Mouse (Mus musculus) stomach, embryonic 15.5 days (tissue): Measurements from ENCODE around the gene Ptpn7. TPM values are rescaled to one million over a fixed set of nuclear protein-coding genes. Genes with fewer than 3 reads are reported as not detected.

ENCODE experiments used
- ATAC-seq: fragments of 200-750 bp; cut with Nextera tagmentation; 2 replicates; pipeline ENCODE4 v1.8.0; 2017; ENCODE audit warnings: low read depth, moderate number of reproducible peaks, moderate TSS enrichment; ENCODE audit not compliant: insufficient read depth, low FRiP score
- H3K27ac ChIP-seq: fragments of 300-500 bp; sonication (generic); 2 replicates; pipeline ENCODE4 v1.5.1; 2015; ENCODE audit warnings: mild to moderate bottlenecking, inconsistent platforms
- H3K27me3 ChIP-seq: fragments of 300-500 bp; sonication (generic); replicated peaks from 2 replicates; pipeline ENCODE4 v1.6.1; 2015; ENCODE audit warnings: inconsistent platforms
- H3K36me3 ChIP-seq: fragments of 300-500 bp; sonication (generic); 2 replicates; pipeline ENCODE4 v1.6.1; 2015; ENCODE audit warnings: inconsistent platforms
- H3K4me1 ChIP-seq: fragments of 300-500 bp; sonication (generic); 2 replicates; pipeline ENCODE4 v1.6.1; 2015; ENCODE audit warnings: inconsistent platforms
- H3K4me2 ChIP-seq: fragments of 300-500 bp; sonication (generic); 2 replicates; pipeline ENCODE4 v1.6.1; 2015; ENCODE audit warnings: mild to moderate bottlenecking, inconsistent platforms
- H3K4me3 ChIP-seq: fragments of 300-500 bp; sonication (generic); replicated peaks from 2 replicates; pipeline ENCODE4 v1.5.1; 2015; ENCODE audit warnings: inconsistent platforms
- H3K9ac ChIP-seq: fragments of 300-500 bp; sonication (generic); 2 replicates; pipeline ENCODE4 v1.6.1; 2015; ENCODE audit warnings: inconsistent platforms
- H3K9me3 ChIP-seq: fragments of 300-500 bp; sonication (generic); 2 replicates; pipeline ENCODE4 v1.6.1; 2016; ENCODE audit warnings: inconsistent platforms
- WGBS: fragments of 180-500 bp; shearing (Covaris S2); methylation state at CpG from one replicate; pipeline ENCODE4 v1.1.7; 2015; 5-methylcytosine and 5-hydroxymethylcytosine counted together
- polyA plus RNA-seq: library from polyadenylated mRNA; unstranded; fragments of >200 nt; fragmentation: Nextera tagmentation; extraction: Ambion mirVana; gene quantifications from 2 replicates; pipeline ENCODE4 v1.2.1, GENCODE M21; 2015

The Ptpn7 gene
- polyA plus RNA-seq, 1 experiment from 2014 or later: 3.3 TPM

DNA sequence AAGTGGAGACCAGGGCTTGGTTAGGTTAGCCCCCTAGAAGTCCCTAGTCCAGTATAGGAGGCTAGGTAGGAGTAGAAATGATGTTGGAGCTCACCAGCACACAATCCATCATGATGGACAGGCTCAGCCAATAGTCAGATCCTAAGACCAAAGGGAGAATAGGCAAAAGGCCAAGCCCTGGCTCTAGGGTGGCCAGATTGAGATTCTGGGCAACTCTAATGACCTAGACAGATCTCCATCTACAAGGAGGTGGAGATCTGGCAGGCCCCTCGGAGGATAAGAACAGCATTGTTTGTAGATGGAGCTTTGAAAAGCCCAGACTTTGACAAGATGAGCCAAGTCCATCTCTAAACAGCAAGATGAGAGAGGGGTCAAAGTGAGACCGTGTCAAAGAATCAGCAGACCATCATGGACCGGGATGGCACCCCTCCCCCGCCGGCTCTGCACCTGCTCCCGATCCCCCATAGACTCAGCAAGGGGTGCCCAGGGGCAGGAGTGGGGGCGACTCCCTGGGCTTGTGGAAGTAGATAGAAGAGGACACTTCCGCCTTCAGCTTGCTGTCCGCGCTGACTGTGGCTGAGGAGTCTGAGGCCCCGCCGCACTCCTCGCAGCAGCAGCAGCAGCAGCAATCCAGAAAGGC, 28.0 kb downstream of the Ptpn7 start:
- no peak overlapping the region for H3K27ac ChIP-seq
- H3K9ac ChIP-seq: no peak overlapping the region
- H3K9me3 ChIP-seq: no peaks in the 10 kb centered on the region
- no peaks in the 10 kb centered on the region for H3K27me3 ChIP-seq
- H3K4me2 ChIP-seq: no peak overlapping the region
- no peaks in the 10 kb centered on the region for H3K4me1 ChIP-seq
- ATAC-seq: no peak
- no peak overlapping the region for H3K4me3 ChIP-seq
- peaks cover 11% of the 10 kb centered on the region for H3K36me3 ChIP-seq
- WGBS: 83% methylated on average over 13 of the region's 13 CpGs

DNA sequence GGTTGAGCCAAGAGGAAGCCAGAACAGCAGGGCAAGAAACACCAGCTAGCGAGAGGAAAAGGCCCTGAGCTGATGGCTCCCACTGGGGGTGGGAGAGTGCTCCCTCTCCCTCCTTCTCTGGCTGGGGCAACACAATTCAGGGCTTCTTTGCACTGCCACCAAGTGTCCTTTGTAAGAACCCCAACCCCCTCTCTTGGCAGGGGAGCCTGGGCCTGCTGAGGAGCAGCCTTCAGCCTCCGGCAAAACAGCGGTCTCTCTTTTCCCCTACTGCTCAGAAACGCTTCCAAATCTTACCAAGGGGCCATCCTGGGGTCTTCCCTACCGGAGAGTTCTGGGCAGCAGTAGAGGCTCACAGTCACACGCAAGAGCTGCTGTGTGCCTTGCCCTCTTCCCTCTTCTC, 30.2 kb downstream of the Ptpn7 start:
- H3K9me3 ChIP-seq: no peaks in the 10 kb centered on the region
- H3K27ac ChIP-seq: no peak overlapping the region
- no peaks in the 10 kb centered on the region for H3K4me1 ChIP-seq
- H3K36me3 ChIP-seq: no peaks in the 10 kb centered on the region
- H3K4me2 ChIP-seq: no peak overlapping the region
- H3K9ac ChIP-seq: no peak overlapping the region
- H3K27me3 ChIP-seq: no peaks in the 10 kb centered on the region
- ATAC-seq: no peak
- 57% methylated on average over 6 of the region's 6 CpGs for WGBS
- no peak overlapping the region for H3K4me3 ChIP-seq

DNA sequence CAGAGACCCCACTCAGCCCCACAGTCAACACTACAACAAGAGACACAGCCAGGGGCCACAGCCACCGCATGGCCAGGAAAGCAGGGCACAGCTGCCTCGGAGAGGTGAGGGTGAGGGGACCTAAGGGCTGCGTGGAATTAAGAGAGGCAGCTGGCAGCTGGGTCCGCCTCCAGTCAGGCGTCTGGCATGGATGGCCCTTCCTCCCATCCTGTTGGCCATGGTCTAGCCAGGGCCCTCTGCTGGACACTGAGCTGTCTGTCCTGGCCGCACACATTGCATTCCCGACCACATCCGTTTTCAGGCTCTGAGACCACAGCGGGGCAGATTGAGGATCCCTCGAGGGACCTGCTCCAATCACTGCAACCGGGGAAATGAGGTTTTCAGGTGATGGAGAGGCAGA, 34.9 kb downstream of the Ptpn7 start, which contains the start of gene Gpr37l1:
Gene Gpr37l1 (minus strand): TSS at position 247 of the 400 bp plus-strand sequence.
- Histone ChIP-seq H3K4me1 (no peaks in the 10 kb centered on the region), H3K4me2 (no peak within 1 kb of the TSS), H3K9me3 (no peaks in the 10 kb centered on the region), H3K27ac (no peak within 1 kb of the TSS), H3K36me3 (no peaks in the 10 kb centered on the region), H3K9ac (no peak within 1 kb of the TSS), H3K27me3 (no peaks in the 10 kb centered on the region), H3K4me3 (no peak within 1 kb of the TSS)
- WGBS: 66% methylated on average over 11 of the region's 11 CpGs
- ATAC-seq: no peak

DNA sequence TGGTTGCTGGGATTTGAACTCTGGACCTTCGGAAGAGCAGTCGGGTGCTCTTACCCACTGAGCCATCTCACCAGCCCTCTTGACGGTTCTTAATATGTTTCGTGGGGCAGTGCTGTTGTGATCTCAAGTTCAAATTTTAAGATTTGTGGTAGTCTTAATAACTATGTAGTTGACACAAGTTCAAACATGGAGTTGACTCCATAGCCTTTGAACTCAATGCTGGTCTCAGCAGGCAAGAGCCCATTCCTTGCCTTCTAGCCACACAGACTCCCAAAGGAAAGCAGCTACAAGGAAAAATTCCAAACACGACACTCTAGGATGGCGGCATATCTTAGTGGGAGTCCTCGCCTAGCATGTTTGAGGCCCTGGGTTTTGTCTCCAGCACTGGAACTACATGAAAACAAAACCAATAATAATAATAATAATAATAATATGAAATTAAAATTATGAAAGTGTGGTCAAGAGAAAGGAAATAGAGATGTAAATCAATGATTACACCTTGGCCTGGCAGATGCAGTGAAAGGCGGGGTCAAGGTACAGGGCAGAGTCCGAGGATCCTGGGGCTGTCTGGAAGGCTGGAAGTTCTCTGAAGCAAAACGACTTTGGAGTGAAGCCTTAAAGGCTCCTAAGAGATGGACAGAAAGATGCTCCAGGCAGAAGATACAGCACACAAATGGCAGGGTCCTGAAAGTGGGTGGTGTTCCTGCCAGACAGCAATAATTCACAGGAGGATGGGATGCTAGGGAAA, 36.1 kb downstream of the Ptpn7 start:
- no peaks in the 10 kb centered on the region for H3K36me3 ChIP-seq
- no peak overlapping the region for H3K27ac ChIP-seq
- WGBS: 90% methylated on average over 10 of the region's 10 CpGs
- H3K27me3 ChIP-seq: no peaks in the 10 kb centered on the region
- H3K4me1 ChIP-seq: no peaks in the 10 kb centered on the region
- H3K9ac ChIP-seq: no peak overlapping the region
- no peak for ATAC-seq
- no peak overlapping the region for H3K4me2 ChIP-seq
- H3K9me3 ChIP-seq: no peaks in the 10 kb centered on the region
- no peak overlapping the region for H3K4me3 ChIP-seq

DNA sequence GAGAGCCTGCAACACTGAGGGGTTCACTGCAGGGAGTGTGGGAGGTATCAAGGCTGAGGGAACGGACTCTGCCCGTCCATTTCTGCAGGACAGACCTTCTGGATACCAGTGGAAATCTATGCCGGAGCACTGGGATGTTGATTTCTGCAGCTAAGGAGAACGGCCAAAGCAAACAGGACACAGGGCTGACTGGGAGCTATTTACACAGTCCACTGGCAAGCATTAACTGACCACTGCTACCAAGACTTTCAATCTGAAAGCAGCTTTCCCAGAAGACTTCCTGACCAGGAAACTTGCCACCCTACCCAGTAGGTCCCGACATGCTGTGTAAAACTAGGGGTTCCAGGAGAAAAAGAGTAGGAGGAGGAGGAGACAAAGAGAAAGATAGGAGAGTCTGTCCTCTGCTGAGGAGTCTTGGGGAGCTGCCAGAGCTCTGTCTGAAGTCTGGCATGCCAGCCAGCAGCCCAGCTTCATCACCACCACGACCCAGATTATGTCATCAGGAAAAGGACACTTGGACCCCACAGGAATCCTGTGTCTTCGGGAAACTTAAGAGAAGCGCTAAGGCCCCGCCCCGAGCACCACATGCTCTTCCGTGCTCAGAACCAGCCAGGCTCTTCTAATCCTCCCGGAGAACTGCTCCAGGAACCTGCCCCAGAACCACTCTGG, 37.2 kb downstream of the Ptpn7 start:
- H3K4me3 ChIP-seq: no peak overlapping the region
- H3K27ac ChIP-seq: no peak overlapping the region
- no peak overlapping the region for H3K9ac ChIP-seq
- no peaks in the 10 kb centered on the region for H3K36me3 ChIP-seq
- no peak overlapping the region for H3K4me2 ChIP-seq
- no peaks in the 10 kb centered on the region for H3K9me3 ChIP-seq
- whole genome bisulfite sequencing: 44% methylated on average over 12 of the region's 12 CpGs
- H3K27me3 ChIP-seq: no peaks in the 10 kb centered on the region
- no peaks in the 10 kb centered on the region for H3K4me1 ChIP-seq
- no peak for ATAC-seq

DNA sequence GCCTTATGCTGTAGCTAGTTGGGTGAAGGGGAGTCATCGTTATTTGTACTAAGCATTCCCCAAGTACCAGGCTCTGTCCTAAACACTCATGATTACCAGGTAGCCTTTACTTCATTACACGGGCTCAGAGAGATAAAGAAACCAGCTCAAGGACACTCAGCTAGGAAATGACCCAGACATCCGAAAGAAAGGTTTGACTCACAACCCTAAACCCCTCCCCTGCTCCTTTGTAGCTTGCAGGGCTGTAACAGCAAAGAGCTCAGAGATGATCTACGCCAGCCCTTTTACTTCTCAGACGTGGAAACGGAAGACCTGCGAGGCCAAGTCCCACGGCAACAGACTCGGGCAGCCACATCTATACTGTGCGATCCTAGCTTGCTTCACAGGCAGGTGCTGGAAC, 37.8 kb downstream of the Ptpn7 start:
- Histone ChIP-seq H3K36me3 (no peaks in the 10 kb centered on the region), H3K9me3 (no peaks in the 10 kb centered on the region), H3K27me3 (no peaks in the 10 kb centered on the region), H3K27ac (no peak overlapping the region), H3K4me3 (no peak overlapping the region), H3K4me2 (no peak overlapping the region), H3K4me1 (no peaks in the 10 kb centered on the region), H3K9ac (no peak overlapping the region)
- WGBS: 53% methylated on average over 10 of the region's 10 CpGs
- ATAC-seq: no peak

DNA sequence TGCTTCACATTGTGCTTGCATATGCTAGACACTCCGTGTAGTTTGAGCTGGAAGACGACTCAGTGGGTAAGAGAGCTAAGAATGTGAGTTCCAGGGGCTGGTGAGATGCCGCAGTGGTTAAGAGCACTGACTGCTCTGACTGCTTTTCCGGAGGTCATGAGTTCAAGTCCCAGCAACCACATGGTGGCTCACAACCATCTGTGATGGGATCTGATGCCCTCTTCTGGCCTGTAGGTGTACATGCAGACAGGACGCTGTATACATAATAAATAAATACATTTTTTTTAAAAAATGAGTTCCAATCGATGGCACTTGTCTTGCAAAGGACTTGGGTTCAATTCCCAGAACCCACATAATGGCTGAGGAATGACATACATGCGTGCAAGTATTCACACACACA, 38.7 kb downstream of the Ptpn7 start:
- WGBS: 79% methylated on average over 7 of the region's 7 CpGs
- ATAC-seq: no peak
- H3K4me2 ChIP-seq: no peak overlapping the region
- H3K9me3 ChIP-seq: no peaks in the 10 kb centered on the region
- H3K27me3 ChIP-seq: no peaks in the 10 kb centered on the region
- 0 out of 2 replicates have a peak, but pooled peaks cover 2% of the 10 kb centered on the region for H3K4me1 ChIP-seq
- H3K27ac ChIP-seq: no peak overlapping the region
- H3K9ac ChIP-seq: no peak overlapping the region
- H3K36me3 ChIP-seq: no peaks in the 10 kb centered on the region
- H3K4me3 ChIP-seq: no peak overlapping the region

DNA sequence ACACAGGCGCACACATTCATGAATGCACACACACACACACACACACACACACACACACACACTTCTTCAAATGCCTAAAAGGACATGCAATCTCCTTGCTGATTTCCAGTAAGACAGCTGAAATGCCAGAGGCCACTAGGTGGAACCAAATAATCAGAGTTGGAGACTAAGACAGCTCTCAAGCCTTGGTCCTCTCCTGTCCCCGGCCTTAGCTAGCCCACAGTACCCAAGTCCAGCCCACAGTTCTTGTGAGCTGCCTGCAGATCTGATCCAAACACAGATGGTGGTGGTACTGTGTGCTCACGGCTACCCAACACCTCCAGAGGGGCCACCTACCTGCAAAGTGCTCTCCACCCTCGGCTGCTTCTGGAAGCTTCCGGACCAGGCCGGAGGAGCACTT, 39.5 kb downstream of the Ptpn7 start:
- H3K27ac ChIP-seq: no peak overlapping the region
- H3K4me3 ChIP-seq: no peak overlapping the region
- WGBS: 50% methylated on average over 6 of the region's 6 CpGs
- H3K4me2 ChIP-seq: no peak overlapping the region
- H3K36me3 ChIP-seq: no peaks in the 10 kb centered on the region
- H3K9ac ChIP-seq: no peak overlapping the region
- H3K27me3 ChIP-seq: no peaks in the 10 kb centered on the region
- 0 out of 2 replicates have a peak, but pooled peaks cover 2% of the 10 kb centered on the region for H3K4me1 ChIP-seq
- no peaks in the 10 kb centered on the region for H3K9me3 ChIP-seq
- ATAC-seq: peak; percentile 76

DNA sequence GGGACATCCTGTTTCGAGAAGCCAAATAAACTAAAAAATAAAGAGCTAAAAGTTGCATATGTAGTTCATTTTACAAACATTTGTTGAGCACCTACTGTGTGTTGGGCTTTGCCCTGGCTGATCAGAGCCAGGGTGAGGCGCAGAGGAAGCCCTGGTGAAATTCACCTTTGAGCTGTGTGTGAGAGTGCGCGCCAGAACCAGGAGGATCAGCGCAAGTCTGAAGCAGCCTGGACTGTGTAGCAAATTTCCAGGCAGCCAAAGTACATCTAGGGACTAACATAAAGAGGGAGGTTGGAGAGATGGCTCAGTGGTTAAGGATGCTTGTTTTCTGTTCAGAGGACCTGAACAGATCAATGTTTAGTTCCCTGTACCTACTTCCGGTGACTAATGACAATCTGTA, 40.8 kb downstream of the Ptpn7 start:
- 0 out of 2 replicates have a peak, but pooled peaks cover 2% of the 10 kb centered on the region for H3K4me1 ChIP-seq
- no peaks in the 10 kb centered on the region for H3K9me3 ChIP-seq
- H3K36me3 ChIP-seq: no peaks in the 10 kb centered on the region
- no peak overlapping the region for H3K9ac ChIP-seq
- no peaks in the 10 kb centered on the region for H3K27me3 ChIP-seq
- H3K4me2 ChIP-seq: no peak overlapping the region
- 85% methylated on average over 6 of the region's 6 CpGs for WGBS
- ATAC-seq: no peak
- no peak overlapping the region for H3K4me3 ChIP-seq
- no peak overlapping the region for H3K27ac ChIP-seq

DNA sequence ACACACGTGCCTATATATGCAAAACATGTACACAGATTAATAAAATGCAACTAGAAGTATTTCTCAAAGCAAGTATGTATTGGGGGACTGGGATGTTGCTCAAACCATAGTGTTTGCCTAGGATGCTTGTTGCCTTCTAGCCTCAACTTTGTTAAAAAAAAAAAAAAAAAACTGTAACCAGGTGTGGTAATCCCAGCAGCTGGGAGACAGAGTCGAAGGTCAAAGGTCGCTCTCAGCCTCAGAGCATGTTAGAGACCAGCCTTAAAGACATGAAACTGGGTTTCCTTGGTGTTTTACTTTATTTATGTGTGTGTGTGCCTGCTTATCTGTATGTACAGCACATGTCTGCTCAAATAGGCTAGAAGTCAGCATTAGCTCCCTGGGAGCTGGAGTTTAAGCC, 42.7 kb downstream of the Ptpn7 start:
- Histone ChIP-seq H3K4me3 (no peak overlapping the region), H3K4me2 (no peak overlapping the region), H3K27me3 (no peaks in the 10 kb centered on the region), H3K27ac (no peak overlapping the region), H3K9ac (no peak overlapping the region), H3K36me3 (no peaks in the 10 kb centered on the region), H3K4me1 (0 out of 2 replicates have a peak, but pooled peaks cover 2% of the 10 kb centered on the region), H3K9me3 (no peaks in the 10 kb centered on the region)
- WGBS: 72% methylated on average over 3 of the region's 3 CpGs
- no peak for ATAC-seq

DNA sequence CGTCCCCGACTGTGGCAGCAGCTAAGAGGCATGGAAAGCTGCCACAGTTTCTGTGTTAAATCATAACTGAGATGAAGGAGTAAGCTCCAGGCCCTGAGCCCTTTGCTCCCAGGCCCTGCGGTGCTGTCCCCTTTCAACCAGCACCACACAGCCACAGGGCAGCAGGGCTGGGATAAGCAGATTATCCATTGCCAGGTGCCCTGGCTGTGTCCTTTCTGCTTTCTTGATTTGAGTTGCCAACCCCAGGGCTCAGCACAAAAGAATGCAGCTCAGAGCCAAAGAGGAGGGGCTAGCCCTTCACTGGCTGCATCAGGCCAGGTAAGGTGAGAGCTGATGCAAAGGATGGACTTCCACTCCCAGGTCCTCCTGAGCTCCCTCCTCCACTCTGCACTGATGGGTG, 45.2 kb downstream of the Ptpn7 start:
- 90% methylated on average over 3 of the region's 3 CpGs for WGBS
- no peaks in the 10 kb centered on the region for H3K9me3 ChIP-seq
- no peak for ATAC-seq

DNA sequence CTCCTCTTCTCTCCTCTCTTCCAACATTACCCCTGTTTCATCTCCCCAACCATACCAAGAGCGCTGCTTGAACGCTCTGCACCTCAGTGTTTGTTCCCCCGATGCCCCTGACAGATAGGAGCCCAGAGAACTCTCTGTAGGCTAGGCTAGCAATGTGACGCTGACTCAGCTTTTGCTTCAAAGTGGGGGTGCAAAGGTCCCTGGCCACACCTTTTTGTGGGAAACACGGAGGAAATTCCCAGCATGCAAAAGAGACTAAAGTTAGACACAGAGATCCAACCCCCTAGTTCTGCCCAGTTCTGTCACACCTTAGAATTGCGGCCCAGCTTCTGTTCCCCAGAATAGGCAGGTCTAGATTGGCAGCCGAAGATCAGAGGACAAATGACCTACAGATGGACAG, 46.4 kb downstream of the Ptpn7 start:
- Histone ChIP-seq H3K9ac (no peak overlapping the region), H3K4me2 (no peak overlapping the region), H3K9me3 (no peaks in the 10 kb centered on the region), H3K4me1 (peaks cover 9% of the 10 kb centered on the region; the same call in 1 of the 2 replicates), H3K27me3 (no peaks in the 10 kb centered on the region), H3K4me3 (no peak overlapping the region), H3K27ac (peak overlapping the region; percentile 48; the same call in 1 of the 2 replicates), H3K36me3 (no peaks in the 10 kb centered on the region)
- WGBS: 71% methylated on average over 7 of the region's 7 CpGs
- ATAC-seq: no peak

More for the DNA sequence above, 45.2 kb downstream of the Ptpn7 start:
- Histone ChIP-seq H3K4me3 (no peak overlapping the region), H3K27me3 (no peaks in the 10 kb centered on the region), H3K9ac (no peak overlapping the region), H3K4me2 (no peak overlapping the region), H3K4me1 (peaks cover 2% of the 10 kb centered on the region; the same call in 1 of the 2 replicates), H3K27ac (no peak overlapping the region), H3K36me3 (no peaks in the 10 kb centered on the region)
